Mouse (Mus musculus) ES-Bruce4 (cell line): ENCODE results near the gene Prrx2. TPM values are rescaled to one million over a fixed set of nuclear protein-coding genes. Genes with fewer than 3 reads are reported as not detected.

ENCODE experiments used
- H3K27ac ChIP-seq: 2 replicates; pipeline ENCODE4 v1.5.1; 2012; ENCODE audit warnings: low read length, inconsistent platforms; ENCODE audit not compliant: insufficient read depth
- H3K27me3 ChIP-seq: 2 replicates; pipeline ENCODE4 v1.6.1; 2012; ENCODE audit warnings: mild to moderate bottlenecking, low read length, inconsistent platforms; ENCODE audit not compliant: control insufficient read depth, poor library complexity, insufficient read depth, severe bottlenecking
- H3K36me3 ChIP-seq: 2 replicates; pipeline ENCODE4 v1.6.1; 2012; ENCODE audit warnings: inconsistent platforms, mild to moderate bottlenecking, low read length, moderate library complexity; ENCODE audit not compliant: control insufficient read depth, poor library complexity, insufficient read depth, severe bottlenecking
- H3K4me1 ChIP-seq: one replicate; pipeline ENCODE4 v1.8.1; 2011; ENCODE audit warnings: low read length; ENCODE audit not compliant: control insufficient read depth, insufficient read depth
- H3K4me3 ChIP-seq: 2 replicates; pipeline ENCODE4 v1.5.1; 2011; ENCODE audit warnings: low read depth, mild to moderate bottlenecking, low read length
- H3K9ac ChIP-seq: 2 replicates; pipeline ENCODE4 v1.6.1; 2012; ENCODE audit warnings: low read depth, mild to moderate bottlenecking, inconsistent platforms; ENCODE audit not compliant: poor library complexity, severe bottlenecking
- H3K9me3 ChIP-seq: replicated peaks from 2 replicates; pipeline ENCODE4 v1.6.1; 2012; ENCODE audit warnings: mild to moderate bottlenecking, low read length, inconsistent platforms; ENCODE audit not compliant: control insufficient read depth, poor library complexity, insufficient read depth, severe bottlenecking
- CTCF ChIP-seq: IDR thresholded peaks from one replicate; pipeline ENCODE4 v1.8.1; 2011; ENCODE audit warnings: low read depth, low read length
- EP300 ChIP-seq: IDR thresholded peaks from 2 replicates; pipeline ENCODE4 v1.6.1; 2011; ENCODE audit warnings: low read depth, low read length; ENCODE audit not compliant: insufficient read depth
- POLR2A ChIP-seq: IDR thresholded peaks from one replicate; pipeline ENCODE4 v1.8.1; 2011; ENCODE audit warnings: low read length; ENCODE audit not compliant: insufficient read depth
- polyA plus RNA-seq: library from polyadenylated mRNA; stranded (reverse); fragments of >200 nt; gene quantifications from 2 replicates; pipeline ENCODE4 v1.2.4, GENCODE M21; 2011; ENCODE audit warnings: low read depth; ENCODE audit not compliant: missing spikeins, insufficient read depth, insufficient read length

Gene Prrx2
- polyA plus RNA-seq, 1 experiment: 6.5 TPM

GRCm38 (mm10) chr2:30870863-30871262, 36.1 kb downstream of the Prrx2 start:
- Histone ChIP-seq H3K9ac (no peak overlapping the region), H3K9me3 (no peaks in the 10 kb centered on the region), H3K36me3 (no peaks in the 10 kb centered on the region), H3K27ac (no peak overlapping the region), H3K4me3 (no peak overlapping the region), H3K27me3 (no peaks in the 10 kb centered on the region), H3K4me1 (peaks cover 3% of the 10 kb centered on the region)
- TF ChIP-seq POLR2A (no peak), EP300 (no peak), CTCF (no peak)

DNA sequence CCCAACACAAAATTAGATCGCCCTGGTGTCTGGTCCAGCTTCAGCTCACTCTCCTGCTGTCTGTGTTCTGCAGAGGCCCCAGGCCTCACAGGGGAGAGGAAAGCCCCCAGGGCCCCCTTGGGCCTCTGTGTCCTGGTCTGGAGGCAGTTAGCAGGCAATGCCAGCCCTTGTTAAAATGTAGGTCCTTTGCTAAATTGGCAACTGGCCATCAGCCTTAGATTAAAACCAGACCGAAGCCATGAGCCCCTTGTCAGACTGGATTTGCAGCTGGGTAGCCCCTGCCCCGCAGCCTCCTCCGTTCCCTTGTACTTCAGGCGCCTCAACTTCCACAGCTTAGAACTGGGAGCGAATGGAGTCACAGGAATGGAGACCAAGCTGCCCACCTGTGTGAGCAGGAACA, 37.9 kb downstream of the Prrx2 start:
- TF ChIP-seq CTCF: no peak
- TF ChIP-seq EP300: no peak
- no peak for TF ChIP-seq POLR2A
- Histone ChIP-seq H3K4me1 (peaks cover 3% of the 10 kb centered on the region), H3K9ac (no peak overlapping the region), H3K27me3 (no peaks in the 10 kb centered on the region), H3K36me3 (no peaks in the 10 kb centered on the region), H3K4me3 (no peak overlapping the region), H3K9me3 (no peaks in the 10 kb centered on the region), H3K27ac (no peak overlapping the region)

- no peaks in the 10 kb centered on the region for H3K27me3 ChIP-seq
- H3K4me3 ChIP-seq: no peak overlapping the region
- H3K4me1 ChIP-seq: peaks cover 3% of the 10 kb centered on the region
- TF ChIP-seq CTCF: no peak
- TF ChIP-seq POLR2A: no peak
- no peak for TF ChIP-seq EP300
- H3K9me3 ChIP-seq: no peaks in the 10 kb centered on the region
- no peaks in the 10 kb centered on the region for H3K36me3 ChIP-seq
- no peak overlapping the region for H3K9ac ChIP-seq
- no peak overlapping the region for H3K27ac ChIP-seq
Observed at GRCm38 (mm10) chr2:30874445-30874844, 39.7 kb downstream of the Prrx2 start.

- no peaks in the 10 kb centered on the region for H3K9me3 ChIP-seq
- no peak overlapping the region for H3K4me3 ChIP-seq
- no peaks in the 10 kb centered on the region for H3K36me3 ChIP-seq
- no peaks in the 10 kb centered on the region for H3K27me3 ChIP-seq
- H3K9ac ChIP-seq: no peak overlapping the region
- H3K27ac ChIP-seq: no peak overlapping the region
- no peak for TF ChIP-seq EP300
- no peak for TF ChIP-seq POLR2A
- no peak for TF ChIP-seq CTCF
- peaks cover 3% of the 10 kb centered on the region for H3K4me1 ChIP-seq
Observed at GRCm38 (mm10) chr2:30875096-30875495, 40.3 kb downstream of the Prrx2 start.

DNA sequence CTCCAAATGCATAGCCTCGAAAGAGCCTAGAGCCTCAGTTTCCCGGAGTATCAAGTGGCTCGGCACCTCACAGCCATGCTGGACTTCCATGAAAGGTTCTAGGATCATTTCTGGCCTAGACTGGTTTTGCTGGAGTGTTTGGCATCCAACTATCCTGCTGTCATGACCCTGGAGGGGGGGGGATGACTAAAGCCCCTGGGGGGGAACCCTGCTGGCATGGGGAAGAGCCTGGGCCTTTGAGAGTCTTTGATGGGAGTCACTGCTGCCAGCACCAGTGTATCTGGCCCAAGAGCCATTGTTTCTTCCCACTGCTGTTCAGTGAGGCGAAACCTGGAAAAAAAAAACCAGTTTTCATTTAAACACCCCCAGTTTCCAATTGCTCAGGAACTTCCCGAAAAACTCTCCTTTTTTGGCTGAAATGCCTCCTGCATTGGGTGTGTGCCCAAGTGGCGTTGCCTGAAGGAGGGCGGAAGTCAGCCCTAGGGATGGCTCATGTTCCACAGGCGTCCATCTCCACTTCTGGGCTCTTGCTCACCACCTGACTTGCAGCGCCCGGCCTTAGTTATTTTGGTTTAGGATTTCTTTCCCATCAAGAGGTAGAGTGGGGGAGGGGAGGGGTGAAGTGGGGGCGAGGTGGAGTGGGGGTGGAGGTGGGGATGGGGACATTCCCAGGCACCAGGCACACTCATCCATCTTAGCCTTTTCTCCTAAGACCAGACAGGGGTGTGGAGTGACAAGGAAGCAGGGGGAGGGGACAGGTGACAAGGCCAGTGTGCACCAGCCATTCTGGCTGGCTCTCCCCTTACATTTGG, 41.1 kb downstream of the Prrx2 start:
- Histone ChIP-seq H3K4me3 (no peak overlapping the region), H3K36me3 (no peaks in the 10 kb centered on the region), H3K27me3 (no peaks in the 10 kb centered on the region), H3K9ac (no peak overlapping the region), H3K27ac (no peak overlapping the region), H3K9me3 (no peaks in the 10 kb centered on the region), H3K4me1 (peaks cover 3% of the 10 kb centered on the region)
- TF ChIP-seq POLR2A: no peak
- no peak for TF ChIP-seq EP300
- no peak for TF ChIP-seq CTCF

- Histone ChIP-seq H3K27ac (no peak overlapping the region), H3K36me3 (no peaks in the 10 kb centered on the region), H3K27me3 (no peaks in the 10 kb centered on the region), H3K9ac (no peak overlapping the region), H3K9me3 (no peaks in the 10 kb centered on the region), H3K4me3 (no peak overlapping the region), H3K4me1 (no peaks in the 10 kb centered on the region)
- no peak for TF ChIP-seq EP300
- no peak for TF ChIP-seq CTCF
Observed at GRCm38 (mm10) chr2:30879481-30879880, 44.7 kb downstream of the Prrx2 start.
